3 mouse cellular contexts compared by ENCODE assay signal in the genomic region with DNA sequence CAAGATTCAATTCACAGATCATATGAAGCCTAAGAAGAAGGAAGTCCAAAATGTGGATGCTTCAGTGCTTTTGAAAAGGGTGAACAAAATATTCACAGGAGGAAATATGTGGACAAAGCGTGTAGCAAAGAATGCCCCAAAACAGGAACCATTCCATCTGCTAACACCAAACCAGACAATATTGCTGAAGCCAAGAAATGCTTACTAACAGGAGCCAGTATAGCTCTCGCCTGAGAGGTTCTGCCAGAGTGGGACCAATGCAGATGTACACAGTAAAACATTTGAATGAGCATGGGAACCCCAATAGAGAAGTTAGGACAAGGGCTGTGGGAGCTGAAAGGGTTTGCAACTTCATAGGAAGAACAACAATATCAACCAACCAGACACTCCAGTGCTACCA.
A peak's percentile ranks its signal among the peaks of the same experiment; 100 is the strongest.
ATAC-seq lines count a peak whose summit lies in the region.

No protein-coding gene starts in this region.

- ATAC-seq in granulocyte monocyte progenitor cell, adult 5-6 weeks (replicated peaks; ENCODE audit: poor library complexity, severe bottlenecking), result peak; percentile 82
- ATAC-seq in megakaryocyte, adult 5-6 weeks (ENCODE audit: poor library complexity, severe bottlenecking), result peak; percentile 45; the same call in 1 of the 2 replicates
- peak; percentile 52 for ATAC-seq in megakaryocyte progenitor cell, adult 5-6 weeks (replicated peaks; ENCODE audit: poor library complexity)
